Mouse (Mus musculus) C2C12 (cell line): ENCODE measurements around the gene Cmklr1.

ENCODE experiments used
- CTCF ChIP-seq: IDR thresholded peaks from one replicate; pipeline ENCODE4 v1.5.1; 2011; ENCODE audit not compliant: control insufficient read depth, insufficient read depth, insufficient read length
- FOSL1 ChIP-seq: IDR thresholded peaks from one replicate; pipeline ENCODE4 v1.8.0; 2011; ENCODE audit warnings: mild to moderate bottlenecking, low read length; ENCODE audit not compliant: poor library complexity, insufficient read depth, severe bottlenecking

DNA sequence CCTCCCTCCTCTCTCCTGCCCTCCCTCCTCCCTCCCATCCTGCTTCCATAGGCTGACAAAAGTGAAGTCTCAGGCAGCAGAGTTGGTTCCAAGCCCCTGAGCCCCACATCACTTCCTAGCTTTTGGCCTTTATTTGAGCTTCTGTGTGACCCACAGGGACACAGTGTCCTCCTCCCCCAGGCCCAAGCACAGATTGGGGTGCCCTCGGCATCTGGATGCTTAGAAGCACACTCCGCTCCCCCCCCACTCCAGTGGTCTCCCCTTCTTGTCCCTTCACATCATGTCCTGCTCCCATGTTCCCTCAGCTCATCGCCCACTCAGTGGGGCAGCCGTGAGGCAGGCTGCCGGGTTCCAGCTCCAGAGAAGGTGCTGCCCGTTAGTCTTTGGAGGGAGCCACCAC lies 39.1 kb downstream of the Cmklr1 start:
- TF ChIP-seq CTCF: no peak
- TF ChIP-seq FOSL1: no peak
